Mouse (Mus musculus) left cerebral cortex, adult 6 months (tissue): ENCODE measurements around the gene Ptrh2. TPM values are rescaled to one million over a fixed set of nuclear protein-coding genes. Genes with fewer than 3 reads are reported as not detected.

Source experiments
- long read RNA-seq, 2 experiments: library from polyadenylated mRNA; unstranded; transcript quantifications; one replicate each; pipeline ENCODE4 v2.0.0; 2019 to 2020
- polyA plus RNA-seq: library from polyadenylated mRNA; unstranded; fragments of <200 nt; fragmentation: Nextera tagmentation; gene quantifications from 2 replicates; pipeline ENCODE4 v1.2.3, GENCODE M21; 2021

Ptrh2 gene
- polyA plus RNA-seq: 13.2 and 14.8 TPM in 2 replicates
- long read RNA-seq, experiment 1, transcript Ptrh2-202 (2 exons, 3,038 nt): major isoform, 33 of 40 reads
- long read RNA-seq, experiment 1, partial matches to known transcripts: 7 of 40 reads
- long read RNA-seq, experiment 1, other reads (novel, unspliced or antisense): 0 of 40 reads
- long read RNA-seq, experiment 2, transcript Ptrh2-202 (2 exons, 3,038 nt): major isoform, 41 of 48 reads
- long read RNA-seq, experiment 2, partial matches to known transcripts: 0 of 48 reads
- long read RNA-seq, experiment 2, other reads (novel, unspliced or antisense): 7 of 48 reads

GRCm38 (mm10) chr11:86683395-86684125 is at the start of gene Ptrh2, which contains the start of gene Vmp1:
Gene Ptrh2, plus strand, starts transcription at chr11:86683985.
Gene Vmp1, minus strand, starts transcription at chr11:86683836.

Other genes with a start within 250 kb of the Ptrh2 start
- 12.1 and 16.6 TPM in 2 replicates for gene Rnft1, start 199.3 kb upstream of the Ptrh2 start, polyA plus RNA-seq
- gene Rps6kb1, start 139.2 kb upstream of the Ptrh2 start, polyA plus RNA-seq: 24.0 and 32.7 TPM in 2 replicates
- 2.1 and 3.4 TPM in 2 replicates for gene Tubd1, start 139.0 kb upstream of the Ptrh2 start, polyA plus RNA-seq
- gene Vmp1, start 149 bp upstream of the Ptrh2 start, polyA plus RNA-seq: 146 and 199 TPM in 2 replicates
- gene Cltc, start 73.6 kb downstream of the Ptrh2 start, polyA plus RNA-seq: 81.2 and 85.3 TPM in 2 replicates
- gene Dhx40, start 123.8 kb downstream of the Ptrh2 start, polyA plus RNA-seq: 10.0 and 12.5 TPM in 2 replicates